Mouse (Mus musculus) forebrain, embryonic 10.5 days (tissue): Measurements from ENCODE around the gene Gstz1. TPM values are rescaled to one million over a fixed set of nuclear protein-coding genes. Genes with fewer than 3 reads are reported as not detected.

Experiments
- DNase-seq: peaks from one replicate; pipeline ENCODE4 v3.0.0-alpha.2; 2017; ENCODE audit warnings: low spot score; ENCODE audit errors: extremely low spot score
- H3K27ac ChIP-seq: fragments of 300-500 bp; sonication (generic); 2 replicates; pipeline ENCODE4 v1.5.1; 2016; ENCODE audit warnings: mild to moderate bottlenecking
- H3K27me3 ChIP-seq: fragments of 300-500 bp; sonication (generic); 2 replicates; pipeline ENCODE4 v1.6.1; 2016; ENCODE audit warnings: mild to moderate bottlenecking; ENCODE audit not compliant: poor library complexity, severe bottlenecking
- H3K36me3 ChIP-seq: fragments of 300-500 bp; sonication (generic); replicated peaks from 2 replicates; pipeline ENCODE4 v1.6.1; 2016; ENCODE audit warnings: mild to moderate bottlenecking, moderate library complexity
- H3K4me1 ChIP-seq: fragments of 300-500 bp; sonication (generic); 2 replicates; pipeline ENCODE4 v1.6.1; 2016
- H3K4me3 ChIP-seq: fragments of 300-500 bp; sonication (generic); 2 replicates; pipeline ENCODE4 v1.5.1; 2016; ENCODE audit warnings: mild to moderate bottlenecking, moderate library complexity
- H3K9me3 ChIP-seq: fragments of 300-500 bp; sonication (generic); 2 replicates; pipeline ENCODE4 v1.6.1; 2016; ENCODE audit warnings: mild to moderate bottlenecking, moderate library complexity
- WGBS: fragments of 180-500 bp; shearing (Covaris S2); methylation state at CpG from one replicate; pipeline ENCODE4 v1.1.7; 2016; 5-methylcytosine and 5-hydroxymethylcytosine counted together
- polyA plus RNA-seq: library from polyadenylated mRNA; unstranded; fragments of >200 nt; fragmentation: Nextera tagmentation; extraction: Ambion mirVana; gene quantifications from 2 replicates; pipeline ENCODE4 v1.2.1, GENCODE M21; 2016

Gene Gstz1
- polyA plus RNA-seq: 28.5 TPM in 2 replicates

GRCm38 (mm10) chr12:87146966-87147365, at the start of gene Gstz1:
Gstz1 (plus strand) TSS chr12:87147165.
- WGBS: under 1% methylated on average over 27 of the region's 27 CpGs
- peak; percentile 95 for DNase-seq
- H3K4me1 ChIP-seq: peaks cover 24% of the 10 kb centered on the region
- peaks cover 12% of the 10 kb centered on the region for H3K9me3 ChIP-seq
- peaks cover 17% of the 10 kb centered on the region for H3K36me3 ChIP-seq
- no peaks in the 10 kb centered on the region for H3K27me3 ChIP-seq
- peak within 1 kb of the TSS; percentile 86 for H3K4me3 ChIP-seq
- H3K27ac ChIP-seq: peak within 1 kb of the TSS; percentile 97

- no peak for DNase-seq
- Histone ChIP-seq H3K4me1 (peaks cover 15% of the 10 kb centered on the region), H3K36me3 (no peaks in the 10 kb centered on the region), H3K9me3 (no peaks in the 10 kb centered on the region), H3K27me3 (peaks cover 47% of the 10 kb centered on the region), H3K4me3 (no peak overlapping the region), H3K27ac (no peak overlapping the region)
- 90% methylated on average over 4 of the region's 4 CpGs for WGBS
These were observed 46.6 kb upstream of the Gstz1 start for GRCm38 (mm10) chr12:87100331-87100730.

- Histone ChIP-seq H3K36me3 (no peaks in the 10 kb centered on the region), H3K4me1 (peaks cover 16% of the 10 kb centered on the region), H3K9me3 (no peaks in the 10 kb centered on the region), H3K4me3 (peak within 1 kb of the TSS; percentile 44), H3K27ac (no peak within 1 kb of the TSS), H3K27me3 (peaks cover 47% of the 10 kb centered on the region)
- 4% methylated on average over 32 of the region's 32 CpGs for WGBS
- no peak for DNase-seq
These were observed 44.8 kb upstream of the Gstz1 start, which contains the start of gene Ngb for GRCm38 (mm10) chr12:87102165-87102631. Ngb (minus strand) TSS chr12:87102539.

GRCm38 (mm10) chr12:87103471-87103870, 43.5 kb upstream of the Gstz1 start:
- peaks cover 47% of the 10 kb centered on the region for H3K27me3 ChIP-seq

DNA sequence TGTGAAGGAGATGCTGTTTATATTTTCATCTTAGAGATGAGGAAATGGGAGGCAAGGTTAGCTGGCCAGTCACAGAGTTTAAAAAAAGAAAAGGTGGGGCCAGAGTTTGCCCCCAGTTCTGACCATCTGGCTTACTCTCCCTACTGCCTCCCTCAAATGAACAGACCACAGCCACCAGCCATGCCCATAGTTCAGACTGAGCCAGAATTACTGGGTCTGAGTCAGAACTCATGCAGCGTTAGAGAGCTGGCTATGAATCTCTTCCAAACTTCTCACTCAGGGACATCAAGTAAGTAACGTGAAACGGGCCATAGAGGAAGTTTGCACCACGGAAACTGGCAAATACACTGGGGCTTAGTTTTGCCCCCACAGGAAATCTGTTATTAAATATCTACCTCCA, 42.2 kb upstream of the Gstz1 start:
- Histone ChIP-seq H3K4me3 (no peak overlapping the region), H3K4me1 (peaks cover 21% of the 10 kb centered on the region), H3K36me3 (peaks cover 13% of the 10 kb centered on the region), H3K27ac (no peak overlapping the region), H3K9me3 (no peaks in the 10 kb centered on the region), H3K27me3 (peaks cover 44% of the 10 kb centered on the region)
- 91% methylated on average over 4 of the region's 4 CpGs for WGBS
- no peak for DNase-seq

More at GRCm38 (mm10) chr12:87103471-87103870, 43.5 kb upstream of the Gstz1 start:
- Histone ChIP-seq H3K9me3 (no peaks in the 10 kb centered on the region), H3K27ac (no peak overlapping the region), H3K4me1 (peaks cover 21% of the 10 kb centered on the region), H3K36me3 (0 out of 2 replicates have a peak, but pooled peaks cover 4% of the 10 kb centered on the region), H3K4me3 (no peak overlapping the region)
- WGBS: 95% methylated on average over 4 of the region's 4 CpGs
- no peak for DNase-seq

DNA sequence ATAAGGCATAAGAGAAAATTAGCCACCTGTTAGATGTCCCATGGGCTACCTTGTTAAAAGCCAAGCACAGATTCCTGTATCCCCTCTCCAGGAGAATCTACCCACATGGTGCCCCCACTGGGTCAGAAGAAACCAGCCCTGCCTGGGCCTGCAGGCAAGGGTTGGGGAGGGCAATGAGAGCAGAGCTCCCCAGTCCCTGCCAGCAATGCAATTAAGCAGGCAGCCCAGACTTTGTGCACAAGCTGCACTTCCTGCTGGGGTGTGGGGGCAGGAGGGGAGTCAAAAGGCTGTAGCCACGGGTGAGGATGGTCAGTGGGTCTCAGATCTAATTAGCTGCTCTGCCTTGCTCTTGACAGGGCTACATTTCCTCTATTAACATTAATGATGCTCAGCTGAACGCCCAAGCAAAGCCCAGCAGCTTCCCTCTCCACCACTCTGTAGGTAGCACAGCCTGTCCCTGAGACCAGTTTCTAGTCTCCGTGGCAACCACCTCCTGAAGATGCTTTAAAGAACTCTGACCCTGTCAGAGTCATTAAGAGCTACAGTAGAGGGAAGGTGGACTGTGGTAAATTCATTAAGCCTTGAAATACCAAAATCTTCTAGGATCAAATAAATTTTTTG, 39.5 kb upstream of the Gstz1 start:
- Histone ChIP-seq H3K27ac (0 out of 2 replicates have a peak overlapping the region, but pooled peaks have one; percentile 17), H3K4me3 (no peak overlapping the region), H3K4me1 (peaks cover 9% of the 10 kb centered on the region), H3K9me3 (no peaks in the 10 kb centered on the region), H3K27me3 (peaks cover 17% of the 10 kb centered on the region), H3K36me3 (peaks cover 35% of the 10 kb centered on the region)
- WGBS: 25% methylated on average over 3 of the region's 3 CpGs
- DNase-seq: no peak

DNA sequence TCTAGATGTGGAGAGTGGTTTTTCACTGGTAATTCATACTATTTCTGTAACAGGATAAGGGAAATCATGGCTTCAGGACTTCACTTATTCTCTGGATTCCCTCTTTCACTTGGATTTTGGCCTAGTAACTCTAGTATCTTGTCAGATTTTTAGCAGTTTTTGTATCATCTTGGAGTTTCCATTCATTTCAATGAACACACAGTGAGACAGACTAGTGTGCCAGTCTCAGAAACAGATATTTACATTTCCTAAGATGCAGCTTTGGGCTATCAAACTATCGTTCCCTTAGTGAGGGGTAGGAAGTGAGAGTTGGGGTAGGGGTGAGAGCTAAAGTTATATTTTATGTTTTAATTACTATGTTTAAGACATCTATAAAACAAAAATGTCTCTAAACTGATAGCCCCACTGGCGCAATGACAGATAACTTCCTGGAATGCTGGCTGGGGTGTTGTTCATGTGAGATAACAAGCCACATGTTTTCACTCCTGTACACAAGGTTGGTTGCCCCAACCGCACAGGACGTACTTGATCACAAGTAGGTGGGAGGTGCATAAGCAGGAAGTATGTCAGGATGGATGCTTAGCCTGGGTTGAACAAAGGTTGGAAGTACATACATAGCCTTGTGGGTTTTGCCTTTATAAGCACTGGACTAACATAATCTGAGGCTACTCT, 24.9 kb upstream of the Gstz1 start:
- 95% methylated on average over 4 of the region's 4 CpGs for WGBS
- Histone ChIP-seq H3K36me3 (peaks cover 59% of the 10 kb centered on the region), H3K4me1 (no peaks in the 10 kb centered on the region), H3K4me3 (no peak overlapping the region), H3K9me3 (no peaks in the 10 kb centered on the region), H3K27me3 (no peaks in the 10 kb centered on the region), H3K27ac (no peak overlapping the region)
- no peak for DNase-seq

- no peak overlapping the region for H3K4me3 ChIP-seq
- 47% methylated on average over 4 of the region's 4 CpGs for WGBS
- no peaks in the 10 kb centered on the region for H3K9me3 ChIP-seq
- peaks cover 5% of the 10 kb centered on the region; the same call in 1 of the 2 replicates for H3K4me1 ChIP-seq
- no peak overlapping the region for H3K27ac ChIP-seq
- H3K27me3 ChIP-seq: no peaks in the 10 kb centered on the region
- DNase-seq: no peak
- H3K36me3 ChIP-seq: peaks cover 71% of the 10 kb centered on the region
These were observed 19.7 kb upstream of the Gstz1 start for GRCm38 (mm10) chr12:87127256-87127655.

- H3K36me3 ChIP-seq: peaks cover 71% of the 10 kb centered on the region
- no peaks in the 10 kb centered on the region for H3K9me3 ChIP-seq
- no peak for DNase-seq
- WGBS: 91% methylated on average over 4 of the region's 4 CpGs
- H3K27me3 ChIP-seq: no peaks in the 10 kb centered on the region
- no peak overlapping the region for H3K4me3 ChIP-seq
- H3K4me1 ChIP-seq: peaks cover 5% of the 10 kb centered on the region; the same call in 1 of the 2 replicates
- H3K27ac ChIP-seq: no peak overlapping the region
These were observed 16.7 kb upstream of the Gstz1 start for GRCm38 (mm10) chr12:87130224-87130623.

DNA sequence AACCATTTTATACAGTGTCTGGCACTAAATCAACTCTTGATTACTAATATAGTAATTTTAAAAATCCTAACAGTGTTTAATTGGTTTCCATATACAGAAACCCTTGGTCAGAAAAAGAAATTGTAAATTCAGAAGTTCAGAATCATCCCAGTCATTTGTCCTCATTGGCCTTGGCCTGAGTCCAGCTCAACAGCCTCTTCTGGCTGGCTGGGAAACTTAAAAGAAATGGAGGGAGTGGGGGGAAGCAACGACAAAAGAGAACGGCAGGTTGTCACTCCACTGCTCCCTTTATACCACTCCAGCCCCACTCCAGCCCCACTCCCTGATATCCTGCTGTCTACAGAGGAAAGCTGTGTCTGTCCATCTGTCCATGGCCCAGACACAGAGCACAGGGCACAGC, 15.8 kb upstream of the Gstz1 start:
- no peak overlapping the region for H3K4me3 ChIP-seq
- no peaks in the 10 kb centered on the region for H3K27me3 ChIP-seq
- H3K27ac ChIP-seq: no peak overlapping the region
- peaks cover 5% of the 10 kb centered on the region; the same call in 1 of the 2 replicates for H3K4me1 ChIP-seq
- 88% methylated on average over 2 of the region's 2 CpGs for WGBS
- DNase-seq: no peak
- H3K9me3 ChIP-seq: no peaks in the 10 kb centered on the region
- peaks cover 77% of the 10 kb centered on the region for H3K36me3 ChIP-seq

DNA sequence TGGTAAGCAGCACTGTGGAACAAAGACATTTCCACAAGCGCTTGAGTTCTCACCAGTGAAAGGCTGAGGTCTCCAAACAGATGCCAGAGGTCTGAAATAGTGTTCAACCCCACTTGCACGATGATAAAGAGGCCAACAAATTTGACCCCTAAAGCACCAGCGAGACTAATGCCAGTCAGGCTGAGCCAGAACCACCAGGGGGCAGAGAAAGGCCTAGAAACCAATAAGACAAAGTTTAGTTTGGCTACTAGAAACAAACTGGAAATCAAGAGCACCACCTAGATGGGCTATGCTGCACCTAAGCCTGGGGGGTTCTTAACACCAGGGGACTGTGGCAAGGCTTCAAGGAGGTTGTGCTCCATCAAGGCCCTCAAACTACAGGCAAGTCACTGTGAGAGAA, 15.3 kb upstream of the Gstz1 start:
- Histone ChIP-seq H3K36me3 (peaks cover 80% of the 10 kb centered on the region), H3K27ac (no peak overlapping the region), H3K4me1 (peaks cover 5% of the 10 kb centered on the region; the same call in 1 of the 2 replicates), H3K9me3 (no peaks in the 10 kb centered on the region), H3K27me3 (no peaks in the 10 kb centered on the region), H3K4me3 (no peak overlapping the region)
- DNase-seq: no peak
- WGBS: 73% methylated on average over 3 of the region's 3 CpGs

DNA sequence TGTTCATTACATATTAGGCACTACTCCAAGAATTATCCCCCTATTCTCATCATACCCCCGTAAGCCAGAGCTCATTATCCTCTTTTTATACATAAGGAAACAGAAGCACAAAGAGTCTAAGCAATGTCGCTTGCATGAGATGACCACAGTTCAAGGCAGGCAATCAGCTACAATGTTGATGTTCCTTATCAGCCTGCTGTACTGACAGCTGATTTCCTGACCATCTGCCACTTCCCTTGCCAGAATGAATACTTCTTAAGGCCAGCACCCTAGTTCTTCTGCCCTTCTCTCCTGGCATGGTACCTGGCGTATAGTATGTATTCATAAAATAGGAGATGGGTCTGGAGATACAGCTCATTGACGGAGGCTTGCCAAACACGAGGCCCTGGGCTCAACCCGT, 14.8 kb upstream of the Gstz1 start:
- H3K36me3 ChIP-seq: peaks cover 80% of the 10 kb centered on the region
- no peaks in the 10 kb centered on the region for H3K27me3 ChIP-seq
- H3K9me3 ChIP-seq: no peaks in the 10 kb centered on the region
- no peak overlapping the region for H3K27ac ChIP-seq
- no peak overlapping the region for H3K4me3 ChIP-seq
- H3K4me1 ChIP-seq: peaks cover 5% of the 10 kb centered on the region; the same call in 1 of the 2 replicates
- DNase-seq: no peak
- 91% methylated on average over 6 of the region's 6 CpGs for WGBS

- peaks cover 80% of the 10 kb centered on the region for H3K36me3 ChIP-seq
These were observed 14.2 kb upstream of the Gstz1 start for GRCm38 (mm10) chr12:87132784-87133183.

More at GRCm38 (mm10) chr12:87132784-87133183, 14.2 kb upstream of the Gstz1 start:
- Histone ChIP-seq H3K27ac (no peak overlapping the region), H3K4me1 (peaks cover 4% of the 10 kb centered on the region), H3K27me3 (no peaks in the 10 kb centered on the region), H3K4me3 (no peak overlapping the region), H3K9me3 (no peaks in the 10 kb centered on the region)
- WGBS: 93% methylated on average over 9 of the region's 9 CpGs
- DNase-seq: no peak
